Mouse (Mus musculus): ENCODE measurements around the gene Cx3cr1.

Cx3cr1 gene

DNA sequence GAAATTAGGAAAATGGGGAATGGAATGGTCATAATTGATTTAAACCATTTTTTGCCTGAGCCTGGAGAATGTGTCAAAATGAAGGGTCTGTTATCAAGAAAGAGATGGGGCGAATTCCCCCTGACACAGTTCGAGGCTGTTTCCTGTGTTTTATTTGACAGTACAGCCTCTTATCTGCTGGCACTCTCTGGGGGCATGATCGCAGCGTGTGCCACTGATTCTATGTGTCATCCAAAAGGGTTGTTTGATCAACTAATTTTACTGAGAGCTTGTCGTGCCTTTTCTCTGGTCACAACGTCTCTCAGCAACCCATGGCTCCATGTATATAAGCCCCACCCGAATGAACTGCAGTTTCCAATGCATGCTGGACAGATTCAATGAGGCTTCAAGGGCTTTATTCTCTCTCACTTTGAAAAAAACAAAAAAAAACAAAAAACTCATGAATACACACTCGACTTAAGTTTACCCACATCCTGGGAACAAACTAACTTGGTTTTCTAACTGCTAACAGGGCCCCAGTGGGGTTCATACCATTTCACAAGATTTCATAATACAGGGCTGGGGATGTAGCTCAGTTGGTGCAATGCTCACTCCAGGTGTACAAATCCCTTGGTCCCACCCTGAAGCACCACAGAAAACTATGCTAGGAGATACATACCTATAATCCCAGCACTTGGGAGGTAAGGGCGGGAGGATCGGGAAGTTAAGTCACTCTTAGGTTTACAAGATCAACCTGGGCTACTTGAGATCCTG lies 76.4 kb downstream of the Cx3cr1 start:
- DNase-seq = no peak

DNA sequence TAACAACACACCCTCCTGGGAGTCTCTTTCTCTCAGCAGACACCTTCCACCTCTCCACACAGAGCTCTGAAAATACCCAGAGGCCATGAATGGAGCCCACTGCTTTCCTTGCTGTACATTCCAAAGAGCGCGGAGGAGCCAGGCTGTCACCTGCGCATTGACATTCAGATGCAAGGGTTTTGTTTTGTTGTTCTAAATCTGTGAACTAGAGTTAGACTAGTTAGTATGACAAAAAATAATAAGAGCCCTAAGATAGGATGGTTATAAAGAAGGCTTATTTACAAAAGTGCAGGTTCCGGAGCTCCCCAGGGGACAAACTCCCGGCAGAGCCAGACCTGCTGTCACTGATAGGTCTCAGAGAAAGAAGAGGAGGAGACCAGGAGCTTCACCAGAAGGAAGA lies 78.4 kb downstream of the Cx3cr1 start:
- no peak for DNase-seq

DNA sequence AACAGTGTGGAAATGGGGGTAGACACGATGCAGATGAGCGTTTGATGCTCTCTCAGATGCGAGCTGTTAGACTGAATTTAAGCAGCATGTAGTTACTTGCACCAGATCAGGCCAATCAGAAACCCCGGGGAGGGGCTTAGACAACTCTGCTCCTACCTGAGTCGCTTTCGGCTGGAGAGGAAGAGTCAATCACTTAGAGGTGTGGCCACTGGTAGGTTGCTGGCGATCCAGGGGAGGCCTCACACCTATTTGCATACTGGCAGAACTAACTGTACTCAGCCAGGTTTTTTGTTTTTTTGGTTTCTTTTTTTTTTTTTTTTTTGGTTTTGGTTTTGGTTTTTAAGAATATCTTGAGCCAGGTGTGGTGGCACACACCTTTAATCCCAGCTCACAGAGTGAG lies 81.4 kb downstream of the Cx3cr1 start:
- no peak for DNase-seq

DNA sequence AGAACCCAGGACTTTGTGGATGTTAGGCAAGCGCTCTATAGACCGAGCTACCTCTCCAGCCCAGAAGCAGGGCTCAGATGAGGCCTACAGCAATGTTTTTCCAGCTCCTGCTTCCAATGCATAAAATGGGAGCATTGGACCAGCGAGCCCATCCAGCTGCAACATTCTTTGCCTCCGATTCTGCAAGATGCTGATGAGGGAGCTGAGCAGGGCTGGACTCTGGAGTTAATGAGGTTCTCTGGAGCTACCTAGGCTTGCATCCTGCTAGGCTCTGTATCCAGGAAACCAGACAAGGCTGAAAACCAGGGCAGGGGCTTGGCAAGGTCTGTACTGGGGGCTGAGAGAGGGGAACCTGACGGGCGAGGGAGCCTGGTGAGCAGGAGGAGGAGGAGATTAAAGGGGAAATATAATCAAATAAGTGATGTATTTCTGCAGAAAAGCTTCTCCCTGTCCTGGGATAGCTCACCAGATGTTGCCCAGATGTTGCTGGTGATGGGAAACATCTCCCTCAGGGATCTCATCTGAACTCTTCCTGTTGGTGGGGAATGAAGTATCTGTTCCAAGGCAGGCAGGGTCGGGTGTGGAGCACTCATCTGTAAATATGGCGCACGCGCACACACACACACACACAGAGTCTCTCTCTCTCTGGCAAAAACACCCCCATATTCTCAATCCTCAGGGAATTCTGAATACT lies 83.7 kb downstream of the Cx3cr1 start:
- no peak for DNase-seq

DNA sequence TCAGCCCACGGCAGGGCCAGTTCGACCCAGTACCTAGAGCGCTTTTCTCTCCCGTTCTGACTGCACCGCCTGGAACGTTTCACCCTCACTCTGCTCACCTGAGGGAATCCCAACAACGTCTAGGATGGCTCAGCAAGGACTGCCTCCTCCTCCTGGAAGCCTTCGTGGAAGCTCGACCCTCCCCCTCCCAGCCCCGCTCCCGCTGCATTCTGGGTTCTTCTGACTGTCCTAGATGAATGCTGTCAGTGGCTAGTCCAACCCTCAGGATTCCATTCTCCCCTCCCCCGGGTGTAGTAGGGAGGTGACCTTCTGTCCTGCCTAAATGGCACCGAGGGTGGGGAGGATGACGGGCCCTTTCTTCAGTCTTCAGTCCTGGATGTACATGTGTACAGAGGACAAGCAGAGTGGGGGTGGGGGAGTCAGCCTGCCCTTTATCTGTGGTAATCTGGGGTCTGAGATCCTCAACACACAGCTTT lies 85.1 kb downstream of the Cx3cr1 start, which contains the start of gene Csrnp1:
Gene Csrnp1 (minus strand): TSS at position 123 of the 476 bp plus-strand sequence.
- DNase-seq = peak; percentile 59

DNA sequence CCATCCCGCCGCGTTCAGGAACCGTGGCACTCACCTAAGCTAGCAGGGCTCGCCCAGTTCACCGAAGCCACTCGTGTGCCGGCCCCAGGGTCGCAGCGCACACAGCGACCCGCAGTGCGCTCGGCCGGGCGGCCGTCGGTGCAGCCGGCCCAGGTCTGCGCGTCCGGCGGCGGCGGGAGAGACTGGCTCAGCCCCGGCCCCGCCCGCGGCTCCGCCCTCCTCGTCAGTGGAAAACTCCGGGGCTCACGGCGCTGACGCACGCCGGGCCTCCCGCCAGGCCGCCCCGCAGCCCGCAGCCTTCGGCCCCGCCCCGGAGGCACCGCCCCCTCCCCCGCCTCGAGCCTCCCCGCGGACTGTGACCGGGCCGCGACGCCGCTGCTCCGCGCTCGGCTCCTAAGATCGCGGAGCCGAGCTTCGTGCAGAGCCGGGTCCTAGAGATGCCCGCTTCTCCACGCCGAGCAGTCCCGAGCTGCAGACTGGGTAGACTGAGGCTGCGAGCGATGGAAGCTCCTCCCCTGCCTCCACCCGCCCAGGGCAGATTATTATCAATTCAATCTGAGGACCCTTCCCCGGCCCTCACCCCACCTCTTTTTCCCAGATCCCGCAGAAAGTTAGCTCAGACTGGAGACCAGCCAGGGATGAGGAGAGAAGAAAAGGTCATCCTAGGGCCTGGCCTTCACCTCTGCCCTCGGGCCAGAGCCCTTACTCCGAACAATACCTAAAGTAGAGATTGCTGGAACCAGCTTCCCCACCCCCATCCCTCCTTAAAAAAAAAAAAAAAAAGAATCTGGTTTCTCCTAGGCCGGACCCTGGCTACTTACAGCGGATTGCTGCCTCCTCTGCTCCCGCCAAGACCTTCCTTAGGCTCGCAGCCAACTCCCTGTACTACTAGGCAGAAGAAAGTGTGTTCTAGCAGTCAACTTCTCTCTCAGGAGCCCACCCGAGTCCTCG lies 85.8 kb downstream of the Cx3cr1 start:
- peak; percentile 97 for DNase-seq

DNA sequence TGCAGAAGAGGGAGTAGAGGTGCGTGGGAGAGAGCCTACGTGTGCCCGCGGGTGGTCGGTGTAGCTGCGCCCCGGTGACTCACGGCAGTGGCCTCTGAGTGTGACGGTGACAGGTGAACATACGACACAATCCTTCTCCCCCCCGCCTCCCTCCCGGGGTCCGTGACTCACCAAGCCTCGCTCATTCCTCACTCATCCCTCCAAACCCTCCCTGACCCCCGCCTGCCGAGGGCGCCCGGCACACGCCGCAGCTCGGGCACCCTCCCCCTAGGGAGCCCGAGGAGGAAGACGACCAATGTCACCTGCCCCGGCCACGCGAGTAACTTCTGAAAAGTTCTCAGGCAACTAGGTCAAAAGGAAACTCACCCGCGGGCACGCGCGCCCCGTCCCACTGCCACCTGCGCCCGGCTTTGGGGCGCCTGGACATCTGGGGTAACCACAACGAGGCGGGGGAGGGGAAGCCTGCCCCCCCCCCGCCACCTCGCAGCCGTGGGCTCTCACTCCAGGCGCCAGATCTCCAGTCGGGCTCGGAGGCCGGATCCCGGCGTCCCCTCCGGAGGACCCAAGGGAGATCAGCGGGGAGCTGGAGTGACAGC lies 86.6 kb downstream of the Cx3cr1 start:
- peak; percentile 63 for DNase-seq

DNA sequence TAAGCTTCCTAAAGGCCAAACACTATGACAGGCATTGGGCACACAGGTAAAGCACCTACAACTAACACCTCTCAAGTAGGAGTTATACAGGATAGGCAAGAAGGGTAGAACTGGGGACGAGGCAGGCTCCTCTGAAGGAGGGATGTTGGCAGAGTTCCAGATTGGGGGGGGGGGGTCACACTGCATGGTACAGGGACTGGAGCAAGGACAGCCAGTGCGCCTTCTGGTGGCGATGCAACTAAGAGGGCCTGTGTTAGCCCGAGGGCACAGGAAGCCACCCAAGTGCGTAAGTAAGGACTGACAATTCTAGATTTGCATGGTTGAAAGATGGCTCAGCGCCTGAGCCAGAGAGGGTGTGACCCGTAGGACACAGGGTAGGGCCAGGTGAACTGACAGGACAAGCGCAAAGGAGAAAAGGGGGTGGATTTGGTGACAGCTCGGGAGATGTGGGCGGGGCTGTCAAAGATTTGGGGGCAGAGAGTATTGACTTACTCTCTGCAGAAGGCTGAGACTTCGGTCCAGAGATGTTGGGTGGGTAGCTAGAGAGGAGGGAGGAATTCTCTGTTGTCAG lies 87.4 kb downstream of the Cx3cr1 start:
- DNase-seq = peak; percentile 79

DNA sequence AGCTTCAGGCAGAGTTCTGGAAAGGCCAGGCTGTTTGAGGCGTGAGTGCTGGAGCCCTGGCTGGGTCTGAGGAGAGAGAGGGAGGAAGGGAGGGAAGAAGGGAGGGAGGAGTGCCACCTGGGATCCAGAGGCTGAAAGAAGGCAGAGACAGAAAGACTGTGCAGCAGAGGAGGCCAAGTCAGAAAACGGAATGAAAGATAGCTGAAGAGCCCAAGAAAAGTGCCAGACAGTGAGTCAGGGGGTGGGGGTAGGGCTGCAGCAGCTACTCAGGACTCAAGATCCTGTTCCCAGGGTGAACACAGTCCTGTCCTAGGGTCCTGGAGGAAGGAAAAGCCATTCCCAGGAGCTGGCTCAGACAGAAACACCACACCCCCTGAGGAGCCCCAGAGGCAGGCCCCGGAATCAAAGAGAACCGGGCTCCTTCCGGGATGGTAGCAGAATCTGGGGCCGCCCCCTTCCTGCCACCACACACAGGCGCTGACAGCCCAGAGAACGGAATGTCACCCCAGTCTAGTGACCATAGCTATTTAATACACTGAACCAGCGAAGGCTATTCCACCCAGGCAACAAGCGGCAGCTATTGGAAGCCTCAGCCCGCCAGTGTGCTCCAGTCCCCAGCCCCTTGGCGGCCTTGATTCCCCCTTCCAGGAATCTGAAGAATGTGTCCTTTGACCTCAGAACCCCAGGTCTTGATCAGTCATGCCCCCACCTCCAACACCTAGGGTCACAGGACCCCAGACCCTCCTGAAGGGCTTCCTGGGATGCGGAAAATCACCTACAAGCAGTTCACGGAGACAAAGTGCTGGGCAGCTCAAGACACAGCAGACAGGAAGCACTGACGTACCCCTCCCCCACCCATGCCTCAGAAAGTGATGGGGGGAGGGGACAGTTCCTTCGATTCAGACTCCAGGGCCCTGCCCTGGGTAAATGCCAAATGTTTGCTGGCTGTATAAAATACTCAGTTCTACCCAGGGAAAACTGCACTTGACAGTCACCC lies 88.2 kb downstream of the Cx3cr1 start:
- DNase-seq = peak; percentile 87

DNA sequence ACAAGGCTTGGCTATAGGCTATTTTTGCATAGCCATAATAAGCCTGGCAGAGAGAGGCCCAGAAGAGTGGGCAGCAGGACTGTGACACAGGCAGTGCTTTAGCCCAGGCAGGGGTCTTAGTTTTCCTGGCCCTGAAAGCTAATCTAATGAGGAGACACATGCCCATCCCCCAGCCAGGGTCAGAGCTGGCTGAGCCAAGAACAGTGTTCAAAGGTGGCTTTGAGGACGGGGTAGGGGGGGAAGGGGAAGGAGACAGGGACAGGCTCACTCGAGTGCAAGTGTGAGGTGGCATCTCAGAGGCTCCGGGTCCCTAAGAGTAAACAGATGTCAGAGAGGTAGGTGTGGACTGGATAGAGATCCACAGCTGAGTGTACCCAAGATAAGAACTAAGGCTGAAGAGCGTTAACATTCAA lies 88.9 kb downstream of the Cx3cr1 start:
- DNase-seq = peak; percentile 72

DNA sequence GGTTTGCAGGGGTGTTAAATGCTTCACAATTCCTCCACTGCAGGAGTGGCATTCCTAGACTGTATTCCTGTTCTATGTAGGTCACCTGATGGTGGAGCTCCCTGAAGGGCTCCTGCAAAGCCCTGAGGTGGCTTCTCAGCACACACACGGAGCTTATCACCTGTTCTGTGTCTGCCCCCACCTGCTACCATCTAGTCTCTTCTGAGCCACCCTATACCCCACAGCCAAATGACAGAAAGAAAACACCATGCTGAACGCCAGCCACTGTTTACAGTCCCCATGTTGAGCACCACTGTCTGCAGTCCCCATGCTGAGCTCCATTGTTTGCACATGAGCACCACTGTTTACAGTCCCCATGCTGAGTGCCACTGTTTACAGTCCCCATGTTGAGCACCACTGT lies 89.9 kb downstream of the Cx3cr1 start:
- no peak for DNase-seq

DNA sequence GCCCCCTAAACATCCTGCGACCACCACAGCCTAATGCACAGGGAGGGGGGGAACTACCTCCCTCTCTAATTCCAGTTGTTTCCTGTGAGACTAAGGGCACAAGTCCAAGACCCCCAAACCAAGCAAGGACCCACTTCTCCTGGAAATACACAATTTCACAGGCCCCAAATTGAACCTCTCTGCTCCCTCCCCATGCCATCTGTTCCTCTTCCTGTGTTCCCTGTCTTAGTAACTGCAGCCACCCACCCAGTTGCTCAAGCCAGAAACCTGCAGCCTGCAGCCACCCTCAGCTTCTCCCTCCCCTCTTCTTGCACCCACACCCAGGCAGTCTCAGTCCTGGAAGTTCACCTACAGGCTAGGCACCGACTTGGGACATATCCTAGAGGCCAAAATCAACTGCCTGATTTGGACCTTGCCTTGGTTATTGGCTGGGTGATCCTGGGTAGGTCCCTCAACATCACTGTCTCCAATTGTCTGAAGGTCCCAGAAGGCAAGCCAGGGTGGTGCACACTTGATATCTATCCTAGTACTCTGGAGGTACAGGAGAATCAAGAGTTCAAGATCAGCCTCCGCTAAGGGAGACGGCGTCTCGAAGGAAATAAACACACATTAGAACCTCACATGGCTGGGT lies 90.8 kb downstream of the Cx3cr1 start:
- no peak for DNase-seq

DNA sequence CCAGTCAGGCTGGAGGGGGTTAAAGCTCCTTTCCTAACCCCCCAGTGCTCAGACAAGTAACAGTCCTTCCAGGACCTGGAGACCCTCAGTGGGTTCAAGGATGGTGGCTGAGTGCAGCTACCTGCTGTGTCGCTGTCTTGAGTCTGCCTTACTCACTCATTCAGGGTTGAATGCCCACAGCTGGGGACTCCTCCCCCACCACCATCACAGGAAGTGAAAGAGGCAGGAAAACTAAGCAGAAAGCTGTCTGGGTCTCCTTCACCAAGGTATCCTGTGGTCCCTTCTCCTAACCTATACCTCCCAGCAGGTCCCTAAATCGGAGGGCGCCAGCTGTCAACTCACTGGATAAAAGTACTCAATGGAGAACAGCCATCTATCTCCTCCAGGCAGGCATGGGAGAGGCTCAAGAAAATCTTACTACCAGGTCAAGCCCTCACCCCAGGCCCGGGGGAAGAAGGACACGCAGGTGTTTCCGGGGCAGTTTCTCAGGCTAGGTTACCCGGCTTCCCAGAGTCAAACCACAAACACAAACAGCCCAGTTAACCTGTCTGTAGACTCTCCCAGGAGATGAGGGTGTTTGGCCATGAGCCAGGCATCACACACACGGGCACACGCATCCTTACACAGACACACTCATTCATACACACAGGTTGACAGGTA lies 91.4 kb downstream of the Cx3cr1 start:
- no peak for DNase-seq

DNA sequence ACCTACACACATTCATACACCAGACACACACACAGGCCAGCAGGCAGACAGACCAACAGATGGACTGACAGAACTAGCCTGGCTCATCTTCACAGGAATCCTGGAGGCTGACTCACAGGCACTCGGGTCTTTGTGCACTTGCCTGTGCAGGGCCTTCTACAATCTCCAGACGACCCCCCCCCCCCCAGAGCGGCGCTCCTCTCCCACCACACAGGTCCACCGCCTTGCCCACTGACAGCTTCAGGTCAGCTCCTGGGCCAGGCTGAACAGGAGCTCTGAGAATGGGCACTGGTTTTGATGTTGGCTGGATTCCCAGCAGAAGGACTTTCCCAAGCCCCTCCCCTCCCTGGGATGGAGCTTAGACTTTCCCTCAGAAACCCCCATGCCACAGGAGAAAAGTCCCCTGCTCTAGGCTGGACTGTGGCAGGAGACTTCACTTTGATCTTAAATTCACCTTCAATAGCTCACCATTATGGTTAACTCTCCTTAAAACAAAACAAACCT lies 92.1 kb downstream of the Cx3cr1 start:
- DNase-seq = peak; percentile 60

DNA sequence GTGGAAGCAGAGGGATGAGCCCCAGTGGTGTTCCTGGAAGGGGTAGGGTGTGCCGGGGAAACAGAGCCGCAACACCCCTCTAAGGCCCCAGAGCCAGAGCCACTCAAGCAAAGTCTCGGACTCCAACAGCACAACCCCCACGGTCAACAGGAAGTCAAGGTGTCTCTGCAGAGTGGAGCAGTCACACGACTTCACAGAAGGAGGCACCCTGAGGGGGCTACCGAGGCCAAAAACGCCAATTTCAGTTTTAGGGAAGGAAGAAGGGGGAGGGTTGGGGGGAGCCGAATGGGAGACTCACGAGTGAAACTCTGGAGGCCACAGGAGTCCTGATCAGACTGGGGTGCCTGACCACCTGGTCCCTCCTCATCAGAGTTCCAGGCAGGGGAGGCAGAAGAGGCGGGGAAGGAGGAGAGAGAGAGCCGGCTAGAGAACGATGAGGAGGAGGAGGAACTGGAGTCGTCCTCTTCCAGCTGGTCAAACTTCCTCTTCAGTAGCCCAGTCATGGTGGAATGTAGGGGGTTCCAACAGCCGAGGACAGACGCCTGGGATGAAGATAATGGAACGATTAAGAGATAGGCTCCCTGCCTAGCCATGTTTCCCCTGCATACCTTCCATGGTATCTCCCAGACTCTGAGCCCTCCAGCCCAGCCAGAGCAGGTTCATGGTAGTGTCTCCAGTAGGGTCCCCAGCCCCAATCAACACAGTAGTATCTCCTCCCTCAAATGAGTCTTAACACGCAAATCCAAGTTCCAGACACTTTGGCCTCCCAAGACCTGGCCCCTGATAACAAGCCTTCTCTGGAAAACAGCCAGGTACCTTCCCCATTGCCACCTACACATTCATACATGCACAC lies 92.7 kb downstream of the Cx3cr1 start:
- DNase-seq = no peak

DNA sequence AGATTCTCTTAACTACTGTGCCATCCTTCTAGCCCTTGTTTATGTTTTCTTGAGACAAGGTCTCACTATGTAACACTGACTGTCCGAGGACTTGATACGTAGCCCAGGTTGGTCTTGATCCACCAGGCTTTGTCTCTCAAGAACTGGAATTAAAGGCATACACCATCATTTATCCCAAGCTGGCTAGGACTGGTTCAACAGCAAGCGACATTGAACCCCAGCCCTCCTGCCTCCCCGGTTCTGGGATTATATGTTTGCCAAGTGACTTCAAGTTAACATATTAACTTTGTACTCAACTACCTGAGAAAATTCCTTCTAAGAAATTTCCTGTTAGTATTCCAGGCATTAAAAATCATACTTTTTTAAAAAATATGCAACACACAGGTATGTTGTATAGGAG lies 94.4 kb downstream of the Cx3cr1 start:
- no peak for DNase-seq

DNA sequence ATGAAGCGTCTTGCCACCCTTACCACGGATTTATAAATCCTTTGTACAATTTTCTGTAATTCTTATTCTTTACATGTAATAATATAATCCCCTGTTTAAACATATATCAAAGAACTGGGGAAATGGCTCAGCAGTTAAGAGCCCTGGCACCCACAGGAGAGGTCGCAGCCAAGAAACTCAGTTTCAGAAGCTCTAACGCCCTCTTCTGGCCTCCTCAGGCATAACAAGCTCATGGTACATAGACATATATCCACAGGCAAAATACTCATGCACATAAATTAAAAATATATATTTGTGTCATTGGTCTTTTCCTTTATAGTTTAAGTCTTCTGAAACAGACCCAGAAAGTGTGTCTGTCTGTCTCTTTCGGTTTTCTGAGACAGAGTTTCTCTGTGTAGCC lies 95.1 kb downstream of the Cx3cr1 start:
- no peak for DNase-seq

DNA sequence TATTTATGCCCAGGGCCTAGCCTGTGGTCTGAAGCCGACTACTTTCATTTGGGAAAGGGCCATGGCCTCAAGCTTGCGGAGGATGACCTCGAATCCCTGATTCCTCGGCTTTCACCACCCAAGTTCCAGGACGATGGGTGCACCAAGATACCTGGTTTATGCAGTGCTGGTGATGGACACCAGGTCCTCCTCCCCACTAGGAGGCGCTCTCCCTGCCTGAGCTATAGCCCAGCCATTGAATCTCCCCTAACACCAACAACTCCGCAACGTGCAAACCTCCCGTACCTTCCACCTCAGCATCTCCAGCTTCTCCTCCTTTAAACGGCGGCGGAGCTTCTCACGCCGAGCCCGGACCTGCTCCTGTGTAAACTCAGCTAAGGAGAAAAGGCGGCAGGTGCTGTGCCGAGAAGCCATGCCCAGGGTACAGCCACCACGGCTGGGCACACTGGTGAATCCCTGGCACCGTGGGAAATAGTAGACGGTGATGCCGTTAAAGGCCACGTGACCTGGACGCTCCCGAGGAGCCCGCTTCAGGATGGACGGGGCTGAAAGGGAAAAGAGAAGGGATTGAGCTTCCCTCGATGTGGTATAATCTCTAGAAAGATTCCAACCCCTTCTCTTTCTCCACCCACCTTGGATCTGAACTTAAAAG lies 95.7 kb downstream of the Cx3cr1 start:
- DNase-seq = no peak

Measured in kidney, postnatal 10 days (tissue).